Mouse (Mus musculus) liver, adult (tissue): ENCODE results near the gene Gm7073.

ENCODE experiments used
- GATA4 ChIP-seq: IDR thresholded peaks from 2 replicates; pipeline ENCODE4 v1.6.1; 2014; ENCODE audit warnings: mild to moderate bottlenecking, low read length; ENCODE audit not compliant: insufficient replicate concordance

Gm7073 gene

DNA sequence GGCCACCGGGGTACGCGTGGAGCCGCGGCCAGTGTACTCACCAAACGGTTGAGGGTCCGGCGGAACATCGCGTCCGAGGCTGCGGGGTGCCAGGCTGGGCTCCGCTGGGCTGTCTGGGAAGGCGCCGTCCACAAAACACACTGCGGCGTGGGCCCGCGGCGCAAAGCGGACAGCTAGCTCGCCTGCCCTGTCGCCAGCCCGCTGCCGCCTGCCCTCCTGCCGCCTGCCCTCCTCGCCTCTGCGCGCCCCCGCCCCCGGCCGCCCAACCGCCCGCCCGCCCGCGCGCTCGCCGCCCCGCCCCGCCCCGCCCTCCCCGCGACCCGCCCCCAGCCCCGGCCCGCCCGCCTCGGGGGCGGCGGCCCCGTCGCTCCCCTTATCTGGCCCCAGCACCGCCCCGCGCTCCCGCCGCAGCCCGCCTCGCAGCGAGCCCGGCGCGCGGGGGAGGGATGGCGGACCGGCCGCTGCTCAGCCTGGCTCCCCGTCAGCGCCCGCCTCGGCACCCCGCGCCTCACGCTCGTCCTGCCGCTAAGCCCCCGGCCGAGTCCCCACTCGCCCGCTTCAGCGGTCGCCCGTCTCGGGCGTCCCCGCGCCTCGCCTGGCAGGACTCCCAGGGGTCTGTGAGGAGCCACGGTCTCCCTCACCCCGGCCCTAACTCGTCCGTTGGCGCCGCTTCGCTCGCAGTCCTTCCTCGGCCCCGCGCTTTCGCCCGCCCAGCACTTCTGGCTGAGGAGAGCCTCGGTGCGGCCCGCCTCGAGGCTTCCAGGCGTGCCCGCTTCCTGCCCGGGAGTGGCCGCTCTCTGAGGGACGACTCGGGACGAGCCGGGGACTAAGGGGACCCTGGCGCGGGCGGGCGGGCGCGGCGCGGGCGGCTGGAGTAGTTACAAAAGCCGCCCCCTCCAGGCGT is 135.0 kb downstream of the Gm7073 start:
- no peak for TF ChIP-seq GATA4

GRCm38 (mm10) chrX:60403062-60403763 is 135.8 kb downstream of the Gm7073 start:
- TF ChIP-seq GATA4 = no peak

DNA sequence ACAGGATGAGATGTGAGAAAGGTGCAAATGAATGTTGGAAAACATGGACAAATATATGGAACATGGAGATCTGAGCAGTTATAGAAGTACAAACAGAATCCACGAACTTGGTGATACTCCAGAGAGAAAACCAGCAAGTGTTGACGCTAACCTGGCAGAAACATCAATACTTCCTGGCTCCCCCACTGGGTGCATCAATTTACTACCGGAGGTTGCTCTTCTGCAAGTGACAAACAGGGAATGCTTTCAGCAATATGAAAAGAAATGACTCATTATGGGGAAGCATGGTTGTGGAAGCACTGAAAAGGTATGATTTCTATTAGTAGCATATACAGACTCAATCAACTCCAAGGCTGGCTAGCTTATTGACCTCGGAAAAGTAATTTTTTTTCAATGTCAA is 144.8 kb downstream of the Gm7073 start:
- no peak for TF ChIP-seq GATA4

DNA sequence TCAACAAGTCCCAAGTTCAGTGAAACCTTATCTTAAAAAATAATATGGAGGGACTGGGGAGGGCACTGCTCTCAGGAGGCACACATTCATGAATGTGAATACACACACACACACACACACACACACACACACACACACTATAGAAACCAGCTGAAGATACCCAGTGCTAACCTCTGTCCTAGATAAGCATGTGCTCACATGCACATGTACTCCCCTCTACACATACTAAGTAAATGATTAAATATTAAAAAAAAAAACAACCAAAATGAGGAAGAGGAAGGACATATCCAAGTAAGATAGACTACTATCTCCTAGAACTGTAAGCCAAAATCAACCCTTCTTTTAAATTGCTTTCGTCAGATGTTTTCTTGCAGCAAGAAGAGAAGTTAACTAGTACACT is 152.2 kb downstream of the Gm7073 start:
- no peak for TF ChIP-seq GATA4
